Mouse (Mus musculus): ENCODE results near the gene Ccdc50. TPM values are rescaled to one million over a fixed set of nuclear protein-coding genes. Genes with fewer than 3 reads are reported as not detected.

Ccdc50 gene
- total and polyA plus RNA-seq, 2 experiments, result 14.5 to 26.5 TPM

- no peak for TF ChIP-seq POLR2A (IDR thresholded peaks at IDR 0.05; ENCODE audit: extremely low read depth, insufficient read depth, low read length)
- TF ChIP-seq CTCF (IDR thresholded peaks at IDR 0.05; ENCODE audit: low read depth, low read length), result no peak
- WGBS, result 100% methylated on average over 1 of the region's 1 CpGs
- H3K4me1 ChIP-seq (ENCODE audit: control insufficient read depth, insufficient read depth, low read length), result peaks cover 2% of the 10 kb centered on the region; the same call in 1 of the 2 replicates
- H3K36me3 ChIP-seq (ENCODE audit: control insufficient read depth, insufficient read depth, low read length), result no peaks in the 10 kb centered on the region
- H3K4me3 ChIP-seq (ENCODE audit: insufficient read depth, low read depth, low read length), result no peak overlapping the region
- peaks cover 19% of the 10 kb centered on the region; the same call in 1 of the 2 replicates for H3K79me2 ChIP-seq (ENCODE audit: control insufficient read depth, insufficient read depth, low read length)
- DNase-seq (ENCODE audit: extremely low read depth, low read depth, low spot score), result no peak
- no peaks in the 10 kb centered on the region for H3K27me3 ChIP-seq (ENCODE audit: control insufficient read depth, insufficient read depth, low read length)
- no peak overlapping the region for H3K27ac ChIP-seq (replicated peaks; ENCODE audit: insufficient read depth, low read depth, low read length)
- no peak overlapping the region for H3K9ac ChIP-seq (ENCODE audit: low read depth, low read length)
These were observed 8.3 kb downstream of the Ccdc50 start for GRCm38 (mm10) chr16:27396951-27397350.

GRCm38 (mm10) chr16:27399026-27399718 is 10.5 kb downstream of the Ccdc50 start:
- no peak overlapping the region for H3K27ac ChIP-seq (replicated peaks; ENCODE audit: insufficient read depth, low read depth, low read length)
- TF ChIP-seq POLR2A (IDR thresholded peaks at IDR 0.05; ENCODE audit: extremely low read depth, insufficient read depth, low read length) (no peak), CTCF (IDR thresholded peaks at IDR 0.05; ENCODE audit: low read depth, low read length) (no peak)
- H3K4me3 ChIP-seq (ENCODE audit: insufficient read depth, low read depth, low read length), result no peak overlapping the region
- H3K36me3 ChIP-seq (ENCODE audit: control insufficient read depth, insufficient read depth, low read length), result no peaks in the 10 kb centered on the region
- H3K4me1 ChIP-seq (ENCODE audit: control insufficient read depth, insufficient read depth, low read length), result peaks cover 10% of the 10 kb centered on the region; the same call in 1 of the 2 replicates
- H3K79me2 ChIP-seq (ENCODE audit: control insufficient read depth, insufficient read depth, low read length), result peaks cover 15% of the 10 kb centered on the region; the same call in 1 of the 2 replicates
- H3K9ac ChIP-seq (ENCODE audit: low read depth, low read length), result no peak overlapping the region
- DNase-seq (ENCODE audit: extremely low read depth, low read depth, low spot score), result no peak
- 87% methylated on average over 3 of the region's 3 CpGs for WGBS
- H3K27me3 ChIP-seq (ENCODE audit: control insufficient read depth, insufficient read depth, low read length), result no peaks in the 10 kb centered on the region

- H3K79me2 ChIP-seq (ENCODE audit: control insufficient read depth, insufficient read depth, low read length), result peaks cover 15% of the 10 kb centered on the region; the same call in 1 of the 2 replicates
- peaks cover 10% of the 10 kb centered on the region; the same call in 1 of the 2 replicates for H3K4me1 ChIP-seq (ENCODE audit: control insufficient read depth, insufficient read depth, low read length)
- no peak overlapping the region for H3K9ac ChIP-seq (ENCODE audit: low read depth, low read length)
- no peak overlapping the region for H3K4me3 ChIP-seq (ENCODE audit: insufficient read depth, low read depth, low read length)
- H3K27ac ChIP-seq (replicated peaks; ENCODE audit: insufficient read depth, low read depth, low read length), result no peak overlapping the region
- no peak for DNase-seq (ENCODE audit: extremely low read depth, low read depth, low spot score)
- H3K36me3 ChIP-seq (ENCODE audit: control insufficient read depth, insufficient read depth, low read length), result no peaks in the 10 kb centered on the region
- H3K27me3 ChIP-seq (ENCODE audit: control insufficient read depth, insufficient read depth, low read length), result no peaks in the 10 kb centered on the region
- TF ChIP-seq CTCF (IDR thresholded peaks at IDR 0.05; ENCODE audit: low read depth, low read length), result no peak
- no peak for TF ChIP-seq POLR2A (IDR thresholded peaks at IDR 0.05; ENCODE audit: extremely low read depth, insufficient read depth, low read length)
- 92% methylated on average over 6 of the region's 6 CpGs for WGBS
These were observed 11.1 kb downstream of the Ccdc50 start for GRCm38 (mm10) chr16:27399719-27400253.

GRCm38 (mm10) chr16:27401579-27401978 is 12.9 kb downstream of the Ccdc50 start:
- TF ChIP-seq POLR2A (IDR thresholded peaks at IDR 0.05; ENCODE audit: extremely low read depth, insufficient read depth, low read length) (no peak), CTCF (IDR thresholded peaks at IDR 0.05; ENCODE audit: low read depth, low read length) (no peak)
- H3K27me3 ChIP-seq (ENCODE audit: control insufficient read depth, insufficient read depth, low read length), result no peaks in the 10 kb centered on the region
- peaks cover 7% of the 10 kb centered on the region; the same call in 1 of the 2 replicates for H3K4me1 ChIP-seq (ENCODE audit: control insufficient read depth, insufficient read depth, low read length)
- H3K9ac ChIP-seq (ENCODE audit: low read depth, low read length), result no peak overlapping the region
- no peak for DNase-seq (ENCODE audit: extremely low read depth, low read depth, low spot score)
- H3K79me2 ChIP-seq (ENCODE audit: control insufficient read depth, insufficient read depth, low read length), result peaks cover 11% of the 10 kb centered on the region; the same call in 1 of the 2 replicates
- H3K27ac ChIP-seq (replicated peaks; ENCODE audit: insufficient read depth, low read depth, low read length), result no peak overlapping the region
- WGBS, result 74% methylated on average over 2 of the region's 2 CpGs
- peaks cover 5% of the 10 kb centered on the region for H3K36me3 ChIP-seq (ENCODE audit: control insufficient read depth, insufficient read depth, low read length)
- no peak overlapping the region for H3K4me3 ChIP-seq (ENCODE audit: insufficient read depth, low read depth, low read length)

GRCm38 (mm10) chr16:27404107-27404506 is 15.4 kb downstream of the Ccdc50 start:
- DNase-seq (ENCODE audit: extremely low read depth, low read depth, low spot score), result no peak
- TF ChIP-seq CTCF (IDR thresholded peaks at IDR 0.05; ENCODE audit: low read depth, low read length) (no peak), POLR2A (IDR thresholded peaks at IDR 0.05; ENCODE audit: extremely low read depth, insufficient read depth, low read length) (no peak)
- Histone ChIP-seq H3K27ac (replicated peaks; ENCODE audit: insufficient read depth, low read depth, low read length) (no peak overlapping the region), H3K4me3 (ENCODE audit: insufficient read depth, low read depth, low read length) (no peak overlapping the region), H3K36me3 (ENCODE audit: control insufficient read depth, insufficient read depth, low read length) (peaks cover 13% of the 10 kb centered on the region), H3K4me1 (ENCODE audit: control insufficient read depth, insufficient read depth, low read length) (peaks cover 7% of the 10 kb centered on the region; the same call in 1 of the 2 replicates), H3K9ac (ENCODE audit: low read depth, low read length) (no peak overlapping the region), H3K79me2 (ENCODE audit: control insufficient read depth, insufficient read depth, low read length) (peaks cover 4% of the 10 kb centered on the region; the same call in 1 of the 2 replicates), H3K27me3 (ENCODE audit: control insufficient read depth, insufficient read depth, low read length) (no peaks in the 10 kb centered on the region)

Measured in liver, adult 2 months (tissue).